Mouse (Mus musculus) MEL (cell line): ENCODE results near the gene Bmp6. TPM values are rescaled to one million over a fixed set of nuclear protein-coding genes. Genes with fewer than 3 reads are reported as not detected.

Experiments
- DNase-seq: peaks from one replicate; pipeline ENCODE4 v3.0.0; 2011; ENCODE audit warnings: low read depth, low spot score
- H3K27ac ChIP-seq: 2 replicates; pipeline ENCODE4 v1.5.1; 2012; ENCODE audit warnings: low read depth, mild to moderate bottlenecking, control low read depth, low read length, moderate library complexity; ENCODE audit not compliant: control insufficient read depth
- H3K27me3 ChIP-seq, 2 experiments: fragments of 150-350 bp in 1 of 2; sonication (generic) in 1 of 2; 2 replicates each; pipeline ENCODE4 v1.6.1; 2012; ENCODE audit warnings: low read length in 2 of 2, mild to moderate bottlenecking in 2 of 2, improper control_type of control experiment in 1 of 2, moderate library complexity in 1 of 2; ENCODE audit not compliant: insufficient read depth in 2 of 2, control insufficient read depth in 1 of 2
- H3K36me3 ChIP-seq, 2 experiments: 2 replicates each; pipeline ENCODE4 v1.6.1; 2012 to 2014; ENCODE audit warnings: low read length in 2 of 2, improper control_type of control experiment in 1 of 2, inconsistent platforms in 1 of 2, mild to moderate bottlenecking in 1 of 2; ENCODE audit not compliant: insufficient read depth in 2 of 2, control insufficient read depth in 1 of 2
- H3K4me1 ChIP-seq, 2 experiments: fragments of 150-350 bp in 1 of 2; sonication (generic) in 1 of 2; 2 replicates each; pipeline ENCODE4 v1.6.1; 2012; ENCODE audit warnings: low read length in 2 of 2, improper control_type of control experiment in 1 of 2, mild to moderate bottlenecking in 1 of 2; ENCODE audit not compliant: insufficient read depth in 2 of 2, control insufficient read depth in 1 of 2
- H3K4me3 ChIP-seq, 2 experiments: fragments of 150-350 bp in 1 of 2; sonication (generic) in 1 of 2; 2 replicates each; pipeline ENCODE4 v1.5.1; 2012; ENCODE audit warnings: low read depth in 2 of 2, low read length in 2 of 2, mild to moderate bottlenecking in 2 of 2, moderate library complexity in 2 of 2, control low read depth in 1 of 2, improper control_type of control experiment in 1 of 2; ENCODE audit not compliant: control insufficient read depth in 1 of 2, insufficient read depth in 1 of 2
- H3K79me2 ChIP-seq: 2 replicates; pipeline ENCODE4 v1.6.1; 2012; ENCODE audit warnings: mild to moderate bottlenecking, low read length, moderate library complexity; ENCODE audit not compliant: control insufficient read depth, poor library complexity, insufficient read depth
- H3K9ac ChIP-seq: 2 replicates; pipeline ENCODE4 v1.6.1; 2012; ENCODE audit warnings: low read depth, mild to moderate bottlenecking, control low read depth, low read length, moderate library complexity; ENCODE audit not compliant: control insufficient read depth, poor library complexity, severe bottlenecking
- H3K9me3 ChIP-seq: fragments of 150-350 bp; sonication (generic); replicated peaks from 2 replicates; pipeline ENCODE4 v1.6.1; 2012; ENCODE audit warnings: mild to moderate bottlenecking, low read length, improper control_type of control experiment, moderate library complexity; ENCODE audit not compliant: insufficient read depth
- BHLHE40 ChIP-seq: IDR thresholded peaks from 2 replicates; pipeline ENCODE4 v1.6.1; 2012; ENCODE audit warnings: low read depth, mild to moderate bottlenecking, inconsistent platforms, low read length, improper control_type of control experiment, borderline replicate concordance
- CTCF ChIP-seq, 3 experiments: IDR thresholded peaks in 2 of 3; conservative IDR thresholded peaks in 1 of 3; 2 replicates each; pipeline ENCODE4 v1.5.1; 2011 to 2012; ENCODE audit warnings: low read length in 3 of 3, low read depth in 2 of 3, mild to moderate bottlenecking in 2 of 3, improper control_type of control experiment in 1 of 3, inconsistent platforms in 1 of 3, mixed read lengths in 1 of 3, moderate library complexity in 1 of 3; ENCODE audit not compliant: control insufficient read depth in 1 of 3, insufficient read depth in 1 of 3, poor library complexity in 1 of 3, severe bottlenecking in 1 of 3
- E2F4 ChIP-seq: IDR thresholded peaks from 2 replicates; pipeline ENCODE4 v1.6.1; 2011; ENCODE audit warnings: low read depth, low read length, improper control_type of control experiment, borderline replicate concordance
- EP300 ChIP-seq, 2 experiments: IDR thresholded peaks; 2 replicates each; pipeline ENCODE4 v1.6.1; 2011; ENCODE audit warnings: improper control_type of control experiment in 2 of 2, low read length in 2 of 2, low read depth in 1 of 2, mild to moderate bottlenecking in 1 of 2
- GABPA ChIP-seq: IDR thresholded peaks from 2 replicates; pipeline ENCODE4 v1.6.1; 2012; ENCODE audit warnings: low read depth, mild to moderate bottlenecking, inconsistent platforms, low read length, improper control_type of control experiment, moderate library complexity
- GATA1 ChIP-seq: IDR thresholded peaks from 2 replicates; pipeline ENCODE4 v1.6.1; 2011; ENCODE audit warnings: low read depth, low read length, improper control_type of control experiment
- JUND ChIP-seq: IDR thresholded peaks from 2 replicates; pipeline ENCODE4 v1.6.1; 2011; ENCODE audit warnings: low read depth, mild to moderate bottlenecking, improper control_type of control experiment, low read length
- KAT2A ChIP-seq: conservative IDR thresholded peaks from 2 replicates; pipeline ENCODE4 v1.6.1; 2012; ENCODE audit warnings: low read depth, low read length, improper control_type of control experiment, inconsistent platforms
- MAFK ChIP-seq: IDR thresholded peaks from 2 replicates; pipeline ENCODE4 v1.6.1; 2011; ENCODE audit warnings: low read depth, mild to moderate bottlenecking, low read length, improper control_type of control experiment, borderline replicate concordance
- MAZ ChIP-seq: IDR thresholded peaks from 2 replicates; pipeline ENCODE4 v1.6.1; 2012; ENCODE audit warnings: low read depth, mild to moderate bottlenecking, inconsistent platforms, low read length, improper control_type of control experiment
- MYC ChIP-seq: IDR thresholded peaks from 2 replicates; pipeline ENCODE4 v1.6.1; 2011; ENCODE audit warnings: low read depth, mild to moderate bottlenecking, low read length, improper control_type of control experiment, moderate library complexity
- NELFE ChIP-seq: IDR thresholded peaks from 2 replicates; pipeline ENCODE4 v1.6.1; 2011; ENCODE audit warnings: low read depth, low read length, improper control_type of control experiment
- NRF1 ChIP-seq: IDR thresholded peaks from 2 replicates; pipeline ENCODE4 v1.6.1; 2014; ENCODE audit warnings: low read depth, mild to moderate bottlenecking, inconsistent platforms, low read length, improper control_type of control experiment, moderate library complexity; ENCODE audit not compliant: poor library complexity, insufficient read depth, severe bottlenecking
- RAD21 ChIP-seq: IDR thresholded peaks from 2 replicates; pipeline ENCODE4 v1.6.1; 2011; ENCODE audit warnings: mild to moderate bottlenecking, low read depth, low read length, improper control_type of control experiment
- SMC3 ChIP-seq: IDR thresholded peaks from 2 replicates; pipeline ENCODE4 v1.6.1; 2011; ENCODE audit warnings: low read depth, low read length, improper control_type of control experiment
- TCF12 ChIP-seq: IDR thresholded peaks from 2 replicates; pipeline ENCODE4 v1.6.1; 2014; ENCODE audit warnings: low read depth, mild to moderate bottlenecking, inconsistent platforms, low read length, improper control_type of control experiment, moderate library complexity
- USF2 ChIP-seq, 2 experiments: IDR thresholded peaks; 2 replicates each; pipeline ENCODE4 v1.6.1; 2011 to 2012; ENCODE audit warnings: improper control_type of control experiment in 2 of 2, low read length in 2 of 2, borderline replicate concordance in 1 of 2, inconsistent platforms in 1 of 2, low read depth in 1 of 2, mild to moderate bottlenecking in 1 of 2; ENCODE audit not compliant: insufficient read depth in 1 of 2
- ZKSCAN1 ChIP-seq: IDR thresholded peaks from 2 replicates; pipeline ENCODE4 v1.6.1; 2012; ENCODE audit warnings: low read depth, mild to moderate bottlenecking, inconsistent platforms, low read length, improper control_type of control experiment, moderate library complexity
- ZMIZ1 ChIP-seq: IDR thresholded peaks from 2 replicates; pipeline ENCODE4 v1.6.1; 2012; ENCODE audit warnings: low read depth, mild to moderate bottlenecking, inconsistent platforms, low read length, improper control_type of control experiment, moderate library complexity
- polyA plus RNA-seq, 2 experiments: library from polyadenylated mRNA; stranded (reverse) in 1 of 2; unstranded in 1 of 2; fragments of >175 nt in 1 of 2; fragments of >200 nt in 1 of 2; gene quantifications; 2 replicates each; pipeline versions ENCODE4 v1.2.1 to v1.2.4; 2012; ENCODE audit warnings: low replicate concordance in 2 of 2, low read depth in 1 of 2; ENCODE audit not compliant: insufficient read length in 2 of 2, insufficient read depth in 1 of 2, missing spikeins in 1 of 2
- total RNA-seq: library from RNA; depleted of rRNA; stranded (reverse); fragments of 300-350 nt; gene quantifications from 2 replicates; pipeline ENCODE4 v1.2.3, GENCODE M21; 2012

Bmp6 gene
- total and polyA plus RNA-seq, 3 experiments, result not detected

DNA sequence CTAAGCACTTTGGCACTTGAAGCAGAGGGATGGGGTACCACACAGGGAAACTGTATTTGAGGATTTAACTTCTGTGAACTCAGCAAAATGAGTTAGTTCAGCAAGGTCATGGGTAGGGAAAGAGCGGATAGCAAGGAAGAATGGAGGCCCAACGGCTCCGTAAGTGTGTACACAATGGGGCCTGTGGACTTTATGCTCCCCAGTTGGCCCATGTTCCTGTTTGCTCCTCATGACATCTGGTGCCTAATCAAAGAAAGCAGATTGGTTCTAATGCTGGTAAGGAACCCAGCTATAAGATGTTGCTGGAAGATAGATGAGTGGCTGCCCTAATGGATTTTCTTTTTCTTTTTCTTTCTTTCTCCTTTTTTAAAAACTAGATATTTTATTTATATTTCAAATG is 180.4 kb downstream of the Bmp6 start:
- H3K27me3 ChIP-seq, result no peaks in the 10 kb centered on the region
- H3K36me3 ChIP-seq, result peaks cover 7 to 14% of the 10 kb centered on the region in 2 experiments
- H3K9me3 ChIP-seq, result no peaks in the 10 kb centered on the region
- no peak for DNase-seq
- H3K9ac ChIP-seq, result no peak overlapping the region
- no peak overlapping the region for H3K4me3 ChIP-seq
- no peak for TF ChIP-seq E2F4
- TF ChIP-seq, all 39 proteins: peak for 0
- Histone ChIP-seq H3K27ac (no peak overlapping the region), H3K4me1 (peaks cover 0 to 15% of the 10 kb centered on the region in 2 experiments; a peak in 2 of 4 replicates), H3K79me2 (peaks cover 25% of the 10 kb centered on the region)

DNA sequence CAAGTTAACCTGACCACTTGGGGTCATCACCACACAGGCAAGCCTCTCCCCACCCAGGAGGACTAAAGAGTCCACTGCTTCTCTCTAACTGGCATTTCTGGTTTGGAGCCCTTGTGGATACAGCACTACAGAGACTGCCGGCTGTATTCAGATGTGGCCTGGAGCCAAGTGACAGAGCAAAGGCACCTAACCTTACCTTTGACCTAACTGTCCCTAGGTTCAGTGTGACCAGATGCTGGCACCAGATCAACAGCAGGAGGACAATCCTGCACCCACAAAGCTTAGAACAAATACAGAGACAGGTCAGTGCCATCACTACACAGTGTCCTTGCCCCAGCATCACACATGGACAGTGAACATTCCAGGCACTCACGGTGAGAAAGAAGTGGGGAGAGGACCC is 181.2 kb downstream of the Bmp6 start:
- Histone ChIP-seq H3K79me2 (peaks cover 25% of the 10 kb centered on the region), H3K9ac (no peak overlapping the region), H3K27ac (no peak overlapping the region), H3K36me3 (peaks cover 7 to 14% of the 10 kb centered on the region in 2 experiments), H3K27me3 (no peaks in the 10 kb centered on the region), H3K9me3 (no peaks in the 10 kb centered on the region), H3K4me3 (no peak overlapping the region), H3K4me1 (peaks cover 0 to 15% of the 10 kb centered on the region in 2 experiments; a peak in 2 of 4 replicates)
- DNase-seq, result no peak
- TF ChIP-seq USF2 (IDR thresholded peaks at IDR 0.05; ENCODE audit: borderline replicate concordance in 1 of 2, insufficient read depth in 1 of 2, low read depth in 1 of 2, low read length in 2 of 2) (no peak), TCF12 (no peak), ZMIZ1 (no peak), E2F4 (no peak), JUND (no peak), MAFK (no peak), GABPA (no peak), EP300 (IDR thresholded peaks at IDR 0.05; ENCODE audit: low read depth in 1 of 2, low read length in 2 of 2) (no peak), MAZ (no peak), CTCF (IDR thresholded peaks at IDR 0.05 in 2 of 3, conservative IDR thresholded peaks at IDR 0.05 in 1 of 3; ENCODE audit: control insufficient read depth in 1 of 3, insufficient read depth in 1 of 3, low read depth in 2 of 3, low read length in 3 of 3, poor library complexity in 1 of 3, severe bottlenecking in 1 of 3) (no peak), KAT2A (no peak), ZKSCAN1 (no peak), MYC (no peak), GATA1 (no peak), SMC3 (no peak), RAD21 (no peak), NRF1 (no peak), BHLHE40 (no peak), NELFE (no peak)
- TF ChIP-seq, all 39 proteins: peak for 0
